Mouse (Mus musculus) lung, postnatal 0 days (tissue): ENCODE results near the gene Cdkn2aipnl.

Source experiments
- CTCF ChIP-seq: IDR thresholded peaks from 2 replicates; pipeline ENCODE4 v1.5.1; 2016; ENCODE audit warnings: antibody characterized with exemption, mild to moderate bottlenecking
- EP300 ChIP-seq: IDR thresholded peaks from 2 replicates; pipeline ENCODE4 v1.6.1; 2016; ENCODE audit warnings: antibody characterized with exemption, mild to moderate bottlenecking, control low read depth

GRCm38 (mm10) chr11:51946144-51946543, 21.3 kb upstream of the Cdkn2aipnl start:
- TF ChIP-seq EP300 (no peak), CTCF (no peak)
